Mouse (Mus musculus) right cerebral cortex, adult 2 months (tissue): Measurements from ENCODE around the gene Cry2.

Experiments
- DNase-seq, 2 experiments: peaks; one replicate each; pipeline ENCODE4 v3.0.0; 2021 to 2022; ENCODE audit warnings: low spot score in 2 of 2

The Cry2 gene

GRCm38 (mm10) chr2:92370821-92371805 lies 62.7 kb downstream of the Cry2 start:
- no peak for DNase-seq

GRCm38 (mm10) chr2:92370375-92370774 lies 63.5 kb downstream of the Cry2 start:
- DNase-seq, result no peak

DNA sequence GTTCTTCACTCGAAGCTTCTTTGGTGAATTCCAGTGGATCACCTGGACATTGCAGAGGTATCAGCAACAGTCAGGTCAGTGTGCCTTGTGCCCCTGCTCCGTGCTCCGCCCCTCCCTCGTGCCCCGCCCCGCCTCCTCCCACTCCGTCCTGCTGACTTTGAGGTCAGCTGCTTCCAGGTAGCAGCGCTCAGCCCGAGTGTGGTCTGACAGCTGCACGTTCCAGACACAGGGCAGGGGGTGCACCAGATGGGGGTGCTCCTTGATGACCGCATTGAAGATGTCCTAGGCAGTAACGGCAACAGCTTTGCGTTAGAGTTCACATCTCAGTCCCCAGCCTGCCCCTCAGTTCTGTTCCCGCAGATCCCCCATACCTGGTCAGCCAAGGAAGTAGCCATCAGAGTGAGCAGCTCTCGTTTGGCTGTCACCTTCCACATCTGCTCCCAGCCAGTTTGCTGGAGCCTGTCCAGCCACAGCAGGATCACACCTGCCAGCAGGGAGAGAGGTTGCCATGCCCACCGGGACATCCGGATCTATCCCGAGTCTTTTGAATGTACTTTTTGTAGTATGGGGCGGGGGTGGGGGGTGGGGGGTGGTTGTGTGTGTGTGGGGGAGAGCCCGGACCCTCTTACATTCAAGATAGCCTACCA lies 66.3 kb downstream of the Cry2 start:
- DNase-seq, result no peak

GRCm38 (mm10) chr2:92365568-92365967 lies 68.3 kb downstream of the Cry2 start:
- DNase-seq, result no peak

- DNase-seq, result no peak
These were observed 69.8 kb downstream of the Cry2 start for GRCm38 (mm10) chr2:92364086-92364485.

DNA sequence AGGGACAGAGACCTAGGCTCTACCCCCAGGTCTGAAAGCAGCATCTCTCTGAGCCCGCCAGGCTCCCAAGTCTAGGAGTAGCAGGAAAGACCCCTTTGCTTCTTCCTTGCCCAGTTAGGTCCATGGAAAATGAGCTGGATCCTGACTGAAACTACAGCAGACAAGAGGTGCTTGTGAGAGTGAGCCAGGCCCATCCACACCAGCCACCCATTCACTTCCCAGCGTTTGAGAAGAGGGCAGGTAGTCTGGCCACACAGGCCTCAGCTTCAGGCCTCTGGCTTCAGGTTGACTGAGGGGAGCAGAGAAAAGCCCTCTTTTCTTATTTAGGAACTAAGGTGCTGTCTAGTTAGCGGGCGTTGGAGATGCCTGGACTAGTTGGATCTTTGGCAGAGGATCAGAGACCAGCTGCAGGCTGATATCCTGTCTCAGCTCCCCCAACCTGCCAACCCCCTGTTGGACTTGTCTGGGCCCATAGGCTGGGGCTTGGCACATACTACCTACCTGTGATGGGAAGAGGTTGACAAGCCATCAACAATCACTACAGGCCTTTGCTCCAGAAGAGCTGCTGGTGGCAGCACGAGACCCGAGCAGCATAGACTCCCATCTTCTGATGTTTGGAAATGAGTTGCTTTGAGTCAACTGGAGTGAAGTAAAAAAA lies 71.1 kb downstream of the Cry2 start:
- DNase-seq, result no peak

GRCm38 (mm10) chr2:92361795-92362194 lies 72.0 kb downstream of the Cry2 start:
- DNase-seq, result peak in 1 of 2 experiments; percentile 13

- DNase-seq, result no peak
These were observed 73.0 kb downstream of the Cry2 start for GRCm38 (mm10) chr2:92360893-92361292.

GRCm38 (mm10) chr2:92360186-92360823 lies 73.5 kb downstream of the Cry2 start:
- DNase-seq, result no peak

DNA sequence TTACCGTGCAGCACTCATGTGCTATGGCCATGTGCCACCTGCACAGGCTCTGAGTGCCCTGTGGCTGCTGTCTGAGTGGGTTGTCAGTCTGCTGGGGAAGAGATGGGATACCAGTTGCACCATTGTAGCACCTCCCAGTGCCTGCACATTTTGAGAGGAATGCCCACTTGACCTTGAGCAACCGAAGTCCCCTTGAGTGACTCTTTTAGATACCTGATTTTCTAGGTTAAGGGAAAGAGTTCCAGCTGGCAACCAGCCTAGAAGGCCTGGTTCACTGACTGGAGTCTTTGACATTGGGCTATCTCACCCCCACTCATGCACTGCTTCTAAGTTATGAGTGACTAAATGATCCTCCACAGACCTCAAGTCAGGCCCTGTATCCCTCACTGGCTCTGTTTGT lies 74.5 kb downstream of the Cry2 start:
- no peak for DNase-seq

GRCm38 (mm10) chr2:92354224-92354623 lies 79.6 kb downstream of the Cry2 start:
- DNase-seq, result no peak
